Mouse (Mus musculus): ENCODE measurements around the gene Flywch2. TPM values are rescaled to one million over a fixed set of nuclear protein-coding genes. Genes with fewer than 3 reads are reported as not detected.
A peak's percentile ranks its signal among the peaks of the same experiment; 100 is the strongest.

Flywch2 gene
- polyA plus RNA-seq, 2 experiments from 2014 or later = 3.4 to 3.5 TPM

GRCm38 (mm10) chr17:23748631-23749391, 37.1 kb downstream of the Flywch2 start:
- ATAC-seq = peak; percentile 78

- peak; percentile 18 for ATAC-seq
These were observed 37.9 kb downstream of the Flywch2 start for GRCm38 (mm10) chr17:23748026-23748425.

GRCm38 (mm10) chr17:23747471-23747870, 38.4 kb downstream of the Flywch2 start:
- ATAC-seq = no peak

- no peak for ATAC-seq
These were observed 39.1 kb downstream of the Flywch2 start for GRCm38 (mm10) chr17:23746767-23747166.

GRCm38 (mm10) chr17:23746311-23746710, 39.6 kb downstream of the Flywch2 start:
- peak; percentile 9 for ATAC-seq

- ATAC-seq = no peak
These were observed 40.3 kb downstream of the Flywch2 start, which contains the start of gene Kremen2 for GRCm38 (mm10) chr17:23745301-23746251. Gene Kremen2 (minus strand): TSS chr17:23745833.

GRCm38 (mm10) chr17:23744651-23745050, 41.2 kb downstream of the Flywch2 start:
- ATAC-seq = no peak

- no peak for ATAC-seq
These were observed 41.8 kb downstream of the Flywch2 start for GRCm38 (mm10) chr17:23744076-23744475.

GRCm38 (mm10) chr17:23742941-23743340, 42.9 kb downstream of the Flywch2 start:
- no peak for ATAC-seq

GRCm38 (mm10) chr17:23742210-23742793, 43.6 kb downstream of the Flywch2 start:
- peak; percentile 48 for ATAC-seq

- no peak for ATAC-seq
These were observed 44.3 kb downstream of the Flywch2 start for GRCm38 (mm10) chr17:23741359-23742209.

- ATAC-seq = peak; percentile 23
These were observed 45.3 kb downstream of the Flywch2 start, which contains the start of gene Paqr4 for GRCm38 (mm10) chr17:23740598-23741021. Gene Paqr4 (minus strand): TSS chr17:23740867.

GRCm38 (mm10) chr17:23740136-23740584, 45.7 kb downstream of the Flywch2 start:
- peak; percentile 85 for ATAC-seq

GRCm38 (mm10) chr17:23739202-23740135, 46.4 kb downstream of the Flywch2 start:
- ATAC-seq = peak; percentile 16

- ATAC-seq = no peak
These were observed 47.1 kb downstream of the Flywch2 start for GRCm38 (mm10) chr17:23738836-23739201.

- ATAC-seq = no peak
These were observed 48.1 kb downstream of the Flywch2 start for GRCm38 (mm10) chr17:23737493-23738445.

GRCm38 (mm10) chr17:23734341-23734740, 51.5 kb downstream of the Flywch2 start:
- ATAC-seq = no peak

GRCm38 (mm10) chr17:23730441-23730840, 55.4 kb downstream of the Flywch2 start:
- no peak for ATAC-seq
